Mouse (Mus musculus) lung, postnatal 0 days (tissue): ENCODE data around the gene Tcl1b4. TPM values are rescaled to one million over a fixed set of nuclear protein-coding genes. Genes with fewer than 3 reads are reported as not detected.
A peak's percentile ranks its signal among the peaks of the same experiment; 100 is the strongest.
"Not testable (repeated sequence)": the region's sequence is repeated elsewhere in the genome, so short reads cannot be mapped to it uniquely, and the experiment has no call there.

Source experiments
- ATAC-seq: fragments of 200-750 bp; cut with Nextera tagmentation; 2 replicates; pipeline ENCODE4 v1.8.0; 2017; ENCODE audit warnings: moderate library complexity
- DNase-seq: peaks from one replicate; pipeline ENCODE4 v3.0.0-alpha.2; 2016; ENCODE audit warnings: low spot score
- H3K27ac ChIP-seq: fragments of 300-500 bp; sonication (generic); 2 replicates; pipeline ENCODE4 v1.5.1; 2014; ENCODE audit warnings: antibody characterized with exemption, mild to moderate bottlenecking, low read length, mixed read lengths
- H3K27me3 ChIP-seq: fragments of 300-500 bp; sonication (generic); replicated peaks from 2 replicates; pipeline ENCODE4 v1.6.1; 2014; ENCODE audit warnings: low read length, mixed read lengths; ENCODE audit not compliant: insufficient read depth
- H3K36me3 ChIP-seq: fragments of 300-500 bp; sonication (generic); 2 replicates; pipeline ENCODE4 v1.6.1; 2014; ENCODE audit warnings: low read length, mixed read lengths; ENCODE audit not compliant: insufficient read depth
- H3K4me1 ChIP-seq: fragments of 300-500 bp; sonication (generic); 2 replicates; pipeline ENCODE4 v1.6.1; 2014; ENCODE audit warnings: antibody characterized with exemption, low read depth, low read length, mixed read lengths; ENCODE audit not compliant: insufficient read depth
- H3K4me2 ChIP-seq: fragments of 300-500 bp; sonication (generic); replicated peaks from 2 replicates; pipeline ENCODE4 v1.6.1; 2014; ENCODE audit warnings: low read depth, mild to moderate bottlenecking, low read length, moderate library complexity, mixed read lengths
- H3K4me3 ChIP-seq: fragments of 300-500 bp; sonication (generic); 2 replicates; pipeline ENCODE4 v1.5.1; 2014; ENCODE audit warnings: low read depth, low read length
- H3K9ac ChIP-seq: fragments of 300-500 bp; sonication (generic); replicated peaks from 2 replicates; pipeline ENCODE4 v1.6.1; 2014; ENCODE audit warnings: low read depth, mild to moderate bottlenecking
- H3K9me3 ChIP-seq: fragments of 300-500 bp; sonication (generic); 2 replicates; pipeline ENCODE4 v1.6.1; 2016; ENCODE audit warnings: low read length, mixed read lengths
- CTCF ChIP-seq: IDR thresholded peaks from 2 replicates; pipeline ENCODE4 v1.5.1; 2016; ENCODE audit warnings: antibody characterized with exemption, mild to moderate bottlenecking
- EP300 ChIP-seq: IDR thresholded peaks from 2 replicates; pipeline ENCODE4 v1.6.1; 2016; ENCODE audit warnings: antibody characterized with exemption, mild to moderate bottlenecking, control low read depth
- WGBS: fragments of 180-500 bp; shearing (Covaris S2); extraction: QIAGEN DNeasy Blood & Tissue Kit; methylation state at CpG from one replicate; pipeline ENCODE4 v1.1.7; 2014; 5-methylcytosine and 5-hydroxymethylcytosine counted together
- polyA plus RNA-seq: library from polyadenylated mRNA; unstranded; fragments of >200 nt; fragmentation: Nextera tagmentation; extraction: Ambion mirVana; gene quantifications from 2 replicates; pipeline ENCODE4 v1.2.1, GENCODE M21; 2015

Tcl1b4 gene
- polyA plus RNA-seq, 1 experiment from 2014 or later = not detected

- not testable (repeated sequence) for H3K4me1 ChIP-seq, H3K9ac ChIP-seq, H3K36me3 ChIP-seq, H3K27ac ChIP-seq, DNase-seq, H3K27me3 ChIP-seq, H3K4me2 ChIP-seq, H3K9me3 ChIP-seq, H3K4me3 ChIP-seq, ATAC-seq
- 35% methylated on average over 2 of the region's 2 CpGs for WGBS
- peak; percentile 43 for TF ChIP-seq CTCF
These were observed 12.8 kb upstream of the Tcl1b4 start for GRCm38 (mm10) chr12:105188980-105189379.

DNA sequence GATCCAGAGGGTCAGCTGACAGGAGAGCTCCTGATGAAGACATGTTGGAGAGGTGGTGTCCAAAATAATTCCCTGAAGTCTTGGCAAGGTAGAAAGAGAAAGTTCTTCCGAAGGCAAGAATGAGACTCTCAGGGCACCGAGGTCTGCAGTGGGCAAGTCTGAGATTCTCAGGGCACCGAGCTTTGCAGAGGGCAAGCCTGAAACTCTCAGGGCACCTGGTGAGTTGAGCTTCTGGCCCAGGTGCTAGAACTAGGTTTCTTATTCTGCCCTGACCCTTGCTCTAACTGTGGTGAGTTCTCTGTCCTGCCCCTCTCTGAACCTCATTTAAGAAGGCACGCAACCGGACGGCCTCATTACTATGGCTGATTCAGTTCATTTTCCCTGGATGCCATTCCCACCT lies 11.0 kb upstream of the Tcl1b4 start, which contains the start of gene Tcl1b3:
Tcl1b3 (plus strand) TSS at position 301 of the 400 bp plus-strand sequence.
- WGBS = 90% methylated on average over 6 of the region's 6 CpGs
- ATAC-seq, H3K9ac ChIP-seq: not testable (repeated sequence)

DNA sequence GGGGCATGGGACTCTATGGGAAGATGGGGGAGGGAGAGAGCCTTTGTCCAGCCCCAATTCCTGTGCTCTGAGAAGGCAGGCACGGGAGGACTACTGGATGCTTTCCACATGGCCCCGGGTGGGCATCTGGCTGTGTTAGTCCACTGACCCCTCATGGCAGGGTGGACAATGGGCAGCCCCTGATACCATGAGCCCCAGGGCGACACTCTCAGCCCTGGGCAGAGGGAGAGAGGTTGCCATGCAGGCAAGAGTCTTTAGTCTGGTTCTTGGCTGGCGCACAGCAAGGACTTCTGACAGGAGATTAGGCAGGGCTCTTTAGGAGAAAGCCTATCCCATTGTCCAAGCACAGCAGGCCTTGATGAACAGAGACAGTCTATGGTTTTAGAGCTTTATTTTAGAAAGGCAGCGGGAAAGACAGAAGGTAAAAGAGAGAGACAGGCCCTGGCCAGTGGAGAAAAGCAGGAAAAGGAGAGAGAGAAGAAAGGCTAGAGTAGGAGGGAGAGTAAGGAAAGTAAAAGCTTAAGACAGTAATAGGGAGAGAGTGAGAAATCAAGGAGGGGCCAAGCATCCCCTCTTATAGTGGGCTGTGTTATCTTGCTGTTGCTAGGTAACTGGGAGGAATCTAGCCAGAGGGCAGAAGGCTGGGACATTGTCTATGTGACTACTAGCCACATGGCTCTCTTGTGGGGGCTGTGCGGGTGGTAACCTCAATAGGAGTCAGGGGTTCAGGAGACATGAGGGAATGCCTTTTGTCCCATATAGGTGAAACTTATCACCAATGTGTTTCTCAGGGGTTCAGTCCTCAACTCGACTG lies 1.9 kb upstream of the Tcl1b4 start:
- H3K27ac ChIP-seq, H3K9ac ChIP-seq, H3K4me1 ChIP-seq, H3K27me3 ChIP-seq, H3K4me2 ChIP-seq, H3K9me3 ChIP-seq, H3K4me3 ChIP-seq, ATAC-seq, DNase-seq, H3K36me3 ChIP-seq: not testable (repeated sequence)
- whole genome bisulfite sequencing = 65% methylated on average over 7 of the region's 7 CpGs

More for the DNA sequence above, 11.0 kb upstream of the Tcl1b4 start, which contains the start of gene Tcl1b3:
- not testable (repeated sequence) for H3K27ac ChIP-seq, H3K4me3 ChIP-seq, H3K9me3 ChIP-seq, H3K36me3 ChIP-seq, H3K4me2 ChIP-seq, H3K4me1 ChIP-seq, DNase-seq, H3K27me3 ChIP-seq

DNA sequence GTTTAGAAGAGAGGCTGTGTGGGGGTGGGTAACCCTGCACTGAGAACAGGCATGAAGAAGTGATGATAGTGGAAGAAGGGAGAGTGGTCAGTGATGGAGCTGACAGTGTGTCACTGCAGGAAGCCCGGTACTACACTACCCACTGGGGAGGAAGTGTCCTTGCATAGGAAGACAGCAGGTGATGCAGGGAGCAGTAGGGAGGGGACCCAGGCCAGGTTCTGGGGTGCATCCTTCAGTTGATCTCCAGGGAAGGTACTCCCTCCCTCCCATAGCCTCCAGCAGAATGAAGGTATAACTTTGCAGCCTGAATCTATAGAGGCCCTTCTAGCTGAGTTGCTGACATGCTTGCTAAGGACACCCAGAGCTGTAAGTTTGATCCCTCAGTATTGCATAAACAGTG lies 5.3 kb downstream of the Tcl1b4 start:
- Histone ChIP-seq H3K27me3 (no peaks in the 10 kb centered on the region), H3K27ac (no peak overlapping the region), H3K4me3 (no peak overlapping the region), H3K9me3 (no peaks in the 10 kb centered on the region), H3K4me2 (no peak overlapping the region), H3K36me3 (no peaks in the 10 kb centered on the region), H3K4me1 (no peaks in the 10 kb centered on the region), H3K9ac (no peak overlapping the region)
- 54% methylated on average over 1 of the region's 1 CpGs for whole genome bisulfite sequencing
- TF ChIP-seq CTCF = no peak
- no peak for TF ChIP-seq EP300
- ATAC-seq (no peak), DNase-seq (no peak)

DNA sequence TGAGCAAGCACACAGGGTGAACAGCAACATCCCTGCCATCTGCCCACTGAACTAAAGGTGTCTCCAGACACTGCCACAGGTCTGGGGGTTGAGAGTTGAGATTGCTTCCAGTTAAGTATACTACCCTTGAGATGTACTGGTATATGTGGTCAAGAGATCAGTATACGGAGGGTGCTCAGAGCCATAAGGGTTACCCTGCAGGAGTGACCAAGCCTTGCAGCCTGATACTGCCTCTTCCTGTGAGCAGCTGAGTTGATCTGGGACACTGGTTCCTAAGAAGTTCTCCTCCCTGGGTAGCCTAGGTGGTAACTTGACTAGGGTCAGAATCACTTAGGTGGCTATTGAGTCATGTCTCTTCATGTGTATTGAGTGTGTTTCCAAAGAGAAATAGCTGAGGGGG lies 6.7 kb downstream of the Tcl1b4 start:
- H3K4me2 ChIP-seq = no peak overlapping the region
- H3K27ac ChIP-seq = no peak overlapping the region
- no peak for DNase-seq
- H3K9me3 ChIP-seq = no peaks in the 10 kb centered on the region
- no peaks in the 10 kb centered on the region for H3K27me3 ChIP-seq
- ATAC-seq = no peak
- 92% methylated on average over 1 of the region's 1 CpGs for WGBS
- no peak overlapping the region for H3K9ac ChIP-seq
- TF ChIP-seq EP300 (no peak), CTCF (no peak)
- H3K36me3 ChIP-seq = no peaks in the 10 kb centered on the region
- H3K4me1 ChIP-seq = no peaks in the 10 kb centered on the region
- no peak overlapping the region for H3K4me3 ChIP-seq

- Histone ChIP-seq H3K9ac (no peak overlapping the region), H3K36me3 (no peaks in the 10 kb centered on the region), H3K4me2 (no peak overlapping the region), H3K27me3 (no peaks in the 10 kb centered on the region), H3K9me3 (no peaks in the 10 kb centered on the region), H3K4me1 (no peaks in the 10 kb centered on the region), H3K27ac (no peak overlapping the region), H3K4me3 (no peak overlapping the region)
- WGBS = 90% methylated on average over 7 of the region's 7 CpGs
- no peak for TF ChIP-seq CTCF
- TF ChIP-seq EP300 = no peak
- DNase-seq (no peak), ATAC-seq (no peak)
These were observed 7.5 kb downstream of the Tcl1b4 start for GRCm38 (mm10) chr12:105209231-105209630.
